18 mouse cellular contexts compared by ENCODE assay signal in the genomic region with DNA sequence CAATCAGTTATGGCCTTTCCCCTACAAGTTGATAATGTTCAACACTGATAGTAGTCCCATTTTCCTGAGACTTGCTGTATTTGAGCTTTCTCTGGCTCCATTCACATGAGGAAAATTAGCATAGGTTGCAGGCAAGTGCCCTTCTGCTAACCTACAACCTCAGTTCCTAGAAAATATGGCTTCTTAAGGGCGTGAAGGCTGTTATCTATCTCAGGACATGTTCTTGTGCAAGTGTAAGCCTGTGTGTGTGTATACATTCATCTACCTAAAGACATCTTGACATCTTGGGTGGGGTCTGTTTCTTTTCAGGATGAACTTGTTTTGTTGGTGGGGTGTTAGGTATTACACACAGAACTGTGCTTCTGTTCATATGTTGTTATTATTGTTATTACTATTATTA. TPM values are rescaled to one million over a fixed set of nuclear protein-coding genes. Genes with fewer than 3 reads are reported as not detected.
DNase-seq lines count a peak whose midpoint lies in the region; ATAC-seq lines count a peak whose summit lies in the region.
"Had no signal": no experiment of that assay in that cellular context is flagged by ENCODE, and none has a peak within 500 bp of the region (broad histone marks: within the 10 kb centered on the region; RNA-seq: fewer than 3 reads in every experiment).

No protein-coding gene starts in this region.

- WGBS in hindbrain, embryonic 14.5 days, result 92% methylated on average over 1 of the region's 1 CpGs
- 82% methylated on average over 1 of the region's 1 CpGs for WGBS in hindbrain, embryonic 11.5 days
- WGBS in neural tube, embryonic 13.5 days, result 87% methylated on average over 1 of the region's 1 CpGs
- WGBS in liver, embryonic 12.5 days (ENCODE audit: insufficient replicate concordance), result 20% methylated on average over 1 of the region's 1 CpGs
- 67% methylated on average over 1 of the region's 1 CpGs for WGBS in heart, embryonic 11.5 days (ENCODE audit: insufficient replicate concordance)

- no peak for ATAC-seq in hindbrain, embryonic 14.5 days (ENCODE audit: low FRiP score)
- no peak for ATAC-seq in hindbrain, embryonic 11.5 days (ENCODE audit: low FRiP score)
- ATAC-seq in neural tube, embryonic 13.5 days (ENCODE audit: low read depth), result no peak
- ATAC-seq in liver, embryonic 12.5 days, result peak; percentile 61
- no peak for ATAC-seq in heart, embryonic 11.5 days (replicated peaks; ENCODE audit: insufficient number of reproducible peaks, low FRiP score, low TSS enrichment)
- ATAC-seq: intestine, postnatal 0 days had no signal

- DNase-seq in hindbrain, embryonic 14.5 days (ENCODE audit: low spot score), result no peak
- DNase-seq in hindbrain, embryonic 11.5 days (ENCODE audit: low spot score), result no peak
- no peak for DNase-seq in neural tube, embryonic 10.5 days (ENCODE audit: extremely low spot score, low spot score)
- no peak for DNase-seq in cerebellum, adult 9-10 months
- no peak for DNase-seq in gastrocnemius, postnatal 25 days
- DNase-seq: B cell, adult 2 months; gastrocnemius, postnatal 36 days; layer of hippocampus, postnatal 36 days; right cerebral cortex, adult 18-20 months; thymus, postnatal 25 days had no signal

- H3K27me3 ChIP-seq in hindbrain, embryonic 14.5 days (ENCODE audit: control insufficient read depth, insufficient read depth, low read length), result no peaks in the 10 kb centered on the region
- H3K27me3 ChIP-seq in hindbrain, embryonic 11.5 days (ENCODE audit: control insufficient read depth, insufficient read depth, low read length), result no peaks in the 10 kb centered on the region
- H3K27me3 ChIP-seq in neural tube, embryonic 13.5 days, result no peaks in the 10 kb centered on the region
- H3K27me3 ChIP-seq in liver, embryonic 12.5 days (replicated peaks), result peaks cover 10% of the 10 kb centered on the region
- H3K27me3 ChIP-seq in heart, embryonic 11.5 days (ENCODE audit: control insufficient read depth, insufficient read depth, low read length), result peaks cover 8% of the 10 kb centered on the region; the same call in 1 of the 2 replicates
- H3K27me3 ChIP-seq: embryonic facial prominence, embryonic 13.5 days; limb, embryonic 13.5 days had no signal

- no peak overlapping the region for H3K9ac ChIP-seq in hindbrain, embryonic 14.5 days
- no peak overlapping the region for H3K9ac ChIP-seq in hindbrain, embryonic 11.5 days (ENCODE audit: low read depth, low read length)
- H3K9ac ChIP-seq in neural tube, embryonic 13.5 days, result no peak overlapping the region
- H3K9ac ChIP-seq in liver, embryonic 12.5 days, result no peak overlapping the region
- H3K9ac ChIP-seq in heart, embryonic 11.5 days (ENCODE audit: low read depth, low read length), result no peak overlapping the region
- H3K9ac ChIP-seq: embryonic facial prominence, embryonic 13.5 days; limb, embryonic 13.5 days had no signal

- H3K4me3 ChIP-seq in hindbrain, embryonic 14.5 days (replicated peaks; ENCODE audit: low read length), result no peak overlapping the region
- H3K4me3 ChIP-seq in hindbrain, embryonic 11.5 days (ENCODE audit: low read depth, low read length), result no peak overlapping the region
- no peak overlapping the region for H3K4me3 ChIP-seq in neural tube, embryonic 13.5 days
- no peak overlapping the region for H3K4me3 ChIP-seq in liver, embryonic 12.5 days
- no peak overlapping the region for H3K4me3 ChIP-seq in heart, embryonic 11.5 days (ENCODE audit: low read depth, low read length)
- H3K4me3 ChIP-seq: embryonic facial prominence, embryonic 13.5 days; limb, embryonic 13.5 days had no signal

- H3K27ac ChIP-seq in hindbrain, embryonic 14.5 days, result no peak overlapping the region
- H3K27ac ChIP-seq in hindbrain, embryonic 11.5 days (ENCODE audit: low read depth, low read length), result no peak overlapping the region
- no peak overlapping the region for H3K27ac ChIP-seq in neural tube, embryonic 13.5 days (replicated peaks)
- H3K27ac ChIP-seq in liver, embryonic 12.5 days, result peak overlapping the region; percentile 84
- no peak overlapping the region for H3K27ac ChIP-seq in heart, embryonic 11.5 days (ENCODE audit: low read depth, low read length)
- H3K27ac ChIP-seq: limb, embryonic 13.5 days had no signal

- H3K9me3 ChIP-seq in hindbrain, embryonic 14.5 days (ENCODE audit: control insufficient read depth, low read length), result no peaks in the 10 kb centered on the region
- H3K9me3 ChIP-seq in hindbrain, embryonic 11.5 days (ENCODE audit: control insufficient read depth, low read length), result no peaks in the 10 kb centered on the region
- no peaks in the 10 kb centered on the region for H3K9me3 ChIP-seq in neural tube, embryonic 13.5 days
- no peaks in the 10 kb centered on the region for H3K9me3 ChIP-seq in liver, embryonic 12.5 days (replicated peaks)
- H3K9me3 ChIP-seq in heart, embryonic 11.5 days (replicated peaks; ENCODE audit: control insufficient read depth, low read length), result no peaks in the 10 kb centered on the region
- H3K9me3 ChIP-seq: embryonic facial prominence, embryonic 13.5 days; limb, embryonic 13.5 days had no signal

- peaks cover 27% of the 10 kb centered on the region for H3K36me3 ChIP-seq in hindbrain, embryonic 14.5 days (replicated peaks; ENCODE audit: control insufficient read depth, insufficient read depth)
- H3K36me3 ChIP-seq in hindbrain, embryonic 11.5 days (ENCODE audit: control insufficient read depth, insufficient read depth, low read length), result no peaks in the 10 kb centered on the region
- peaks cover 21% of the 10 kb centered on the region for H3K36me3 ChIP-seq in neural tube, embryonic 13.5 days
- H3K36me3 ChIP-seq in liver, embryonic 12.5 days, result no peaks in the 10 kb centered on the region
- no peaks in the 10 kb centered on the region for H3K36me3 ChIP-seq in heart, embryonic 11.5 days (ENCODE audit: control insufficient read depth, insufficient read depth, low read length)
- H3K36me3 ChIP-seq: embryonic facial prominence, embryonic 13.5 days; limb, embryonic 13.5 days had no signal

- peaks cover 33% of the 10 kb centered on the region for H3K4me1 ChIP-seq in hindbrain, embryonic 14.5 days (replicated peaks; ENCODE audit: control insufficient read depth, insufficient read depth, low read length)
- peaks cover 4% of the 10 kb centered on the region; the same call in 1 of the 2 replicates for H3K4me1 ChIP-seq in hindbrain, embryonic 11.5 days (replicated peaks; ENCODE audit: control insufficient read depth, insufficient read depth, low read length)
- H3K4me1 ChIP-seq in neural tube, embryonic 13.5 days (replicated peaks), result peaks cover 92% of the 10 kb centered on the region
- H3K4me1 ChIP-seq in liver, embryonic 12.5 days, result peaks cover 75% of the 10 kb centered on the region
- peaks cover 14% of the 10 kb centered on the region for H3K4me1 ChIP-seq in heart, embryonic 11.5 days (ENCODE audit: control insufficient read depth, insufficient read depth, low read length)

- H3K4me2 ChIP-seq in hindbrain, embryonic 14.5 days (replicated peaks), result peak overlapping the region; percentile 54
- H3K4me2 ChIP-seq in hindbrain, embryonic 11.5 days (replicated peaks; ENCODE audit: low read depth, low read length), result no peak overlapping the region
- peak overlapping the region; percentile 52 for H3K4me2 ChIP-seq in neural tube, embryonic 13.5 days
- peak overlapping the region; percentile 24 for H3K4me2 ChIP-seq in liver, embryonic 12.5 days
- no peak overlapping the region for H3K4me2 ChIP-seq in heart, embryonic 11.5 days
- H3K4me2 ChIP-seq: embryonic facial prominence, embryonic 13.5 days; limb, embryonic 13.5 days had no signal

RNA-seq across cellular contexts. Expression of a gene that starts 33.1 kb away (rescaled TPM):
- 17.8 and 21.5 TPM in 2 replicates for polyA plus RNA-seq in hindbrain, embryonic 14.5 days (2014; fragmentation: Nextera tagmentation; extraction: Ambion mirVana)
- polyA plus RNA-seq in hindbrain, embryonic 11.5 days (2014; fragmentation: Nextera tagmentation; extraction: Ambion mirVana), result 16.1 and 20.8 TPM in 2 replicates
- polyA plus RNA-seq in neural tube, embryonic 13.5 days (2015; fragmentation: Nextera tagmentation; extraction: Ambion mirVana), result 30.4 and 33.6 TPM in 2 replicates
- 2.4 and 2.5 TPM in 2 replicates for polyA plus RNA-seq in liver, embryonic 12.5 days (2016; fragmentation: Nextera tagmentation; extraction: Ambion mirVana)
- 2.9 and 3.1 TPM in 2 replicates for polyA plus RNA-seq in heart, embryonic 11.5 days (2014; fragmentation: Nextera tagmentation; extraction: Ambion mirVana)
- total RNA-seq in gastrocnemius, postnatal 25 days (2021), result 1 to 10 TPM; 3.5 to 3.7 TPM

RNA-seq across cellular contexts. Expression of a gene that starts 35.6 kb away (rescaled TPM):
- 30.4 and 30.7 TPM in 2 replicates for polyA plus RNA-seq in hindbrain, embryonic 14.5 days (2014; fragmentation: Nextera tagmentation; extraction: Ambion mirVana)
- 18.2 and 20.9 TPM in 2 replicates for polyA plus RNA-seq in hindbrain, embryonic 11.5 days (2014; fragmentation: Nextera tagmentation; extraction: Ambion mirVana)
- polyA plus RNA-seq in neural tube, embryonic 13.5 days (2015; fragmentation: Nextera tagmentation; extraction: Ambion mirVana), result 29.4 and 29.8 TPM in 2 replicates
- 6.9 TPM in 2 replicates for polyA plus RNA-seq in liver, embryonic 12.5 days (2016; fragmentation: Nextera tagmentation; extraction: Ambion mirVana)
- 12.4 and 15.1 TPM in 2 replicates for polyA plus RNA-seq in heart, embryonic 11.5 days (2014; fragmentation: Nextera tagmentation; extraction: Ambion mirVana)
- total RNA-seq in gastrocnemius, postnatal 25 days (2021), result 10 to 100 TPM; 10.5 to 11.1 TPM

RNA-seq across cellular contexts. Expression of a gene that starts 43.8 kb away (rescaled TPM):
- 42.6 and 43.1 TPM in 2 replicates for polyA plus RNA-seq in hindbrain, embryonic 14.5 days (2014; fragmentation: Nextera tagmentation; extraction: Ambion mirVana)
- 79.7 and 81.5 TPM in 2 replicates for polyA plus RNA-seq in hindbrain, embryonic 11.5 days (2014; fragmentation: Nextera tagmentation; extraction: Ambion mirVana)
- polyA plus RNA-seq in neural tube, embryonic 13.5 days (2015; fragmentation: Nextera tagmentation; extraction: Ambion mirVana), result 56.4 and 61.9 TPM in 2 replicates
- 55.6 and 57.5 TPM in 2 replicates for polyA plus RNA-seq in liver, embryonic 12.5 days (2016; fragmentation: Nextera tagmentation; extraction: Ambion mirVana)
- 60.3 and 62.1 TPM in 2 replicates for polyA plus RNA-seq in heart, embryonic 11.5 days (2014; fragmentation: Nextera tagmentation; extraction: Ambion mirVana)
- total RNA-seq in gastrocnemius, postnatal 25 days (2021), result 10 to 100 TPM; 15.7 to 17.0 TPM

RNA-seq across cellular contexts. Expression of a gene that starts 47.4 kb away (rescaled TPM):
- 6.3 and 8.6 TPM in 2 replicates for polyA plus RNA-seq in hindbrain, embryonic 14.5 days (2014; fragmentation: Nextera tagmentation; extraction: Ambion mirVana)
- polyA plus RNA-seq in hindbrain, embryonic 11.5 days (2014; fragmentation: Nextera tagmentation; extraction: Ambion mirVana), result 9.0 and 9.4 TPM in 2 replicates
- 5.2 and 8.3 TPM in 2 replicates for polyA plus RNA-seq in neural tube, embryonic 13.5 days (2015; fragmentation: Nextera tagmentation; extraction: Ambion mirVana)
- polyA plus RNA-seq in liver, embryonic 12.5 days (2016; fragmentation: Nextera tagmentation; extraction: Ambion mirVana), result 34.0 and 34.5 TPM in 2 replicates
- 9.1 and 11.4 TPM in 2 replicates for polyA plus RNA-seq in heart, embryonic 11.5 days (2014; fragmentation: Nextera tagmentation; extraction: Ambion mirVana)
- total RNA-seq in gastrocnemius, postnatal 25 days (2021), result 1 to 10 TPM; 4.8 to 5.7 TPM

RNA-seq across cellular contexts. Expression of a gene that starts 57.7 kb away (rescaled TPM):
- 35.4 and 42.7 TPM in 2 replicates for polyA plus RNA-seq in hindbrain, embryonic 14.5 days (2014; fragmentation: Nextera tagmentation; extraction: Ambion mirVana)
- 2.8 and 3.3 TPM in 2 replicates for polyA plus RNA-seq in hindbrain, embryonic 11.5 days (2014; fragmentation: Nextera tagmentation; extraction: Ambion mirVana)
- polyA plus RNA-seq in neural tube, embryonic 13.5 days (2015; fragmentation: Nextera tagmentation; extraction: Ambion mirVana), result 21.1 and 21.4 TPM in 2 replicates
- polyA plus RNA-seq in liver, embryonic 12.5 days (2016; fragmentation: Nextera tagmentation; extraction: Ambion mirVana), result 0.15 and 0.18 TPM in 2 replicates
- 0.31 and 0.59 TPM in 2 replicates for polyA plus RNA-seq in heart, embryonic 11.5 days (2014; fragmentation: Nextera tagmentation; extraction: Ambion mirVana)
- under 1 TPM; 0.28 to 0.35 TPM for total RNA-seq in gastrocnemius, postnatal 25 days (2021)
- total RNA-seq: hematopoietic stem cell, adult 5-6 weeks; megakaryocyte progenitor cell, adult 5-6 weeks had no signal

Comparison
In these comparisons a context has a peak if more than half of its experiments do, and no peak if none do; other contexts are left out.
1. H3K4me2 ChIP-seq: peak in hindbrain, embryonic 14.5 days (single experiment), neural tube, embryonic 13.5 days (single experiment) and liver, embryonic 12.5 days (single experiment); none in hindbrain, embryonic 11.5 days (single experiment) and heart, embryonic 11.5 days (single experiment).